Mouse (Mus musculus) intestine, embryonic 15.5 days (tissue): ENCODE data around the gene Asic3. TPM values are rescaled to one million over a fixed set of nuclear protein-coding genes. Genes with fewer than 3 reads are reported as not detected.

Experiments
- ATAC-seq: fragments of 200-750 bp; cut with Nextera tagmentation; 2 replicates; pipeline ENCODE4 v1.8.0; 2017; ENCODE audit warnings: moderate TSS enrichment, moderate library complexity
- H3K27ac ChIP-seq: fragments of 300-500 bp; sonication (generic); 2 replicates; pipeline ENCODE4 v1.5.1; 2015; ENCODE audit warnings: mild to moderate bottlenecking, inconsistent platforms
- H3K27me3 ChIP-seq: fragments of 300-500 bp; sonication (generic); replicated peaks from 2 replicates; pipeline ENCODE4 v1.6.1; 2015; ENCODE audit warnings: inconsistent platforms
- H3K36me3 ChIP-seq: fragments of 300-500 bp; sonication (generic); 2 replicates; pipeline ENCODE4 v1.6.1; 2015; ENCODE audit warnings: inconsistent platforms
- H3K4me1 ChIP-seq: fragments of 300-500 bp; sonication (generic); replicated peaks from 2 replicates; pipeline ENCODE4 v1.6.1; 2015; ENCODE audit warnings: inconsistent platforms
- H3K4me2 ChIP-seq: fragments of 300-500 bp; sonication (generic); replicated peaks from 2 replicates; pipeline ENCODE4 v1.6.1; 2015; ENCODE audit warnings: mild to moderate bottlenecking, inconsistent platforms
- H3K4me3 ChIP-seq: fragments of 300-500 bp; sonication (generic); replicated peaks from 2 replicates; pipeline ENCODE4 v1.5.1; 2015; ENCODE audit warnings: inconsistent platforms
- H3K9ac ChIP-seq: fragments of 300-500 bp; sonication (generic); 2 replicates; pipeline ENCODE4 v1.6.1; 2015; ENCODE audit warnings: inconsistent platforms
- H3K9me3 ChIP-seq: fragments of 300-500 bp; sonication (generic); 2 replicates; pipeline ENCODE4 v1.6.1; 2016; ENCODE audit warnings: inconsistent platforms
- WGBS: fragments of 180-500 bp; shearing (Covaris S2); methylation state at CpG from one replicate; pipeline ENCODE4 v1.1.7; 2015; 5-methylcytosine and 5-hydroxymethylcytosine counted together
- polyA plus RNA-seq: library from polyadenylated mRNA; unstranded; fragments of >200 nt; fragmentation: Nextera tagmentation; extraction: Ambion mirVana; gene quantifications from 2 replicates; pipeline ENCODE4 v1.2.1, GENCODE M21; 2015

The Asic3 gene
- polyA plus RNA-seq = 0.14 TPM in 1 of 2 replicates, not detected in the other

DNA sequence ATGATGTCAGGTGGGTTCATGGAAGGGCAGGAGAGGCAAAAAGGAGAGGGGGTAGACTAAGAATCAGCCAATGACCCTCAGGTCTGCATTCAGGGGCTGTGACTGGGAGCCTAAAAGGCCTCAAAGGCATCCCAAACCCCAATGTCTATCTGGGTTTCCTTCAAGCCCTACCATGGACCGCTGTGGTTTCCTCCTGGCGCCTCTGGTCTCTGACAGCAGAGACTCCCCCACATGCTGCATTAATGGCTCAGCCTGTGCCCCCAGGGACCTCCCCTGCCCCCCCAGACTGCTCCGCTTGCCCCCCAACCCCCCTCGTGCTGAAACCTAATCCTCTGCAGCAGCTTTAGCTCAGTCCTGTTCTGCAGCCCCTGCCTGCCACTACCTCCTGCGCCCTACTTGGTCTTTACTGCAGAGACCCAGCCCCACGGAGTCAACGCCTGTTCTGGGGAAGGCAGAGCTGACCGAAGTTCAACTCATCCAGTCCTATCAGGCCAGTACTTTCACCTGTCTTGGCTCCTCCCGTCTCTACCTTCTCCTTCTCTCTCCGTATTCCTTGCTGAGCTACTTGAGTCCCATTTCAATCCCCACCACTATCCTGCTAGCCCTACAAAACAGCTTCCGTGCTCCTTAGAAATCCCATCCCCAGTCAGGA, at the start of gene Asic3:
Gene Asic3 (plus strand): TSS at position 351 of the 652 bp plus-strand sequence.
- Histone ChIP-seq H3K4me2 (0 out of 2 replicates have a peak within 1 kb of the TSS, but pooled peaks have one; percentile 12), H3K4me3 (no peak within 1 kb of the TSS), H3K27ac (no peak within 1 kb of the TSS), H3K9me3 (no peaks in the 10 kb centered on the region), H3K4me1 (peaks cover 14% of the 10 kb centered on the region), H3K27me3 (no peaks in the 10 kb centered on the region), H3K36me3 (peaks cover 4% of the 10 kb centered on the region), H3K9ac (no peak within 1 kb of the TSS)
- 35% methylated on average over 11 of the region's 11 CpGs for WGBS
- peak; percentile 60 for ATAC-seq

DNA sequence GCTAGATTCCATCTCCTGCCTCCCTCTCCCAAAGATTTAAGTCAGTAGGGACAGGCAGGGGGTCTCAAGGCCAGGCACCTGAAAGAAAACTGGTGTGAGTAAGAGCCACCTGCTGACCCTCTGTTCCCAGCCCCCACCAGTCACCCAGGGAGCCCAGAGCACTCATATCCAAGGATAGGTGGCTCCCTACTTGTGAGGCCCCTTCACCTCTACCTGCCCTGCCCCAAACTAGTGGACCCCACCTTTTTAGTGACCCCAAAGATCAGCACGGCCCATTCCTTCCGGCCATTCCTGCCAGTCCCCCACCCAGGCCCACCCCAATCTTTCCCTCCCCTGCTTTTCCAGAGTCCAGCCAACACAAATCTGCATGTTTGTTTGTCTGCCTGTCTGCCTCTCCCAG, 49.7 kb upstream of the Asic3 start:
- H3K4me3 ChIP-seq = no peak overlapping the region
- H3K36me3 ChIP-seq = no peaks in the 10 kb centered on the region
- H3K9me3 ChIP-seq = no peaks in the 10 kb centered on the region
- H3K4me1 ChIP-seq = 0 out of 2 replicates have a peak, but pooled peaks cover 5% of the 10 kb centered on the region
- 65% methylated on average over 2 of the region's 2 CpGs for WGBS
- no peak overlapping the region for H3K4me2 ChIP-seq
- H3K9ac ChIP-seq = no peak overlapping the region
- ATAC-seq = no peak
- H3K27me3 ChIP-seq = no peaks in the 10 kb centered on the region
- H3K27ac ChIP-seq = no peak overlapping the region

DNA sequence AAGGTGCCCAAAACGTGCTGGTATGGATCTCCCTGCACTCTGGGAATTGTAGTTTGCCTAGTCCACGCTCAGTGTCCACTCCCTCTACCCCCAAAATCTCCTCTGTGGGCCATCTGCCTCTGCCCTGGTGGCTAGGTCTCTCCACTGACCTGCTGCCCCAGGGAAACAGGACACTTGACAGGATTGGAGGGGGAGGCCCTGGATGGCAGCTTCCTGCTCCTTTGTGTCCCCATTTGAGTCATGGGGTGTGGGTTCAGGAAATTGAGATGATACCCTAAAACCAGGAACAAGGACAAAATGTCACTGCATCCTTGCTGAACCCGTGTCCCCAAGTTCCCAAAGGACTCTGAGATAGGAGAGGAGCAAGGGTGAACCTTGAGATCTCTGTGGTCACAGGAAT, 49.1 kb upstream of the Asic3 start:
- H3K9me3 ChIP-seq = no peaks in the 10 kb centered on the region
- H3K27me3 ChIP-seq = no peaks in the 10 kb centered on the region
- no peaks in the 10 kb centered on the region for H3K36me3 ChIP-seq
- WGBS = 68% methylated on average over 3 of the region's 3 CpGs
- H3K27ac ChIP-seq = no peak overlapping the region
- ATAC-seq = no peak
- no peak overlapping the region for H3K9ac ChIP-seq
- H3K4me2 ChIP-seq = no peak overlapping the region
- 0 out of 2 replicates have a peak, but pooled peaks cover 5% of the 10 kb centered on the region for H3K4me1 ChIP-seq
- no peak overlapping the region for H3K4me3 ChIP-seq

DNA sequence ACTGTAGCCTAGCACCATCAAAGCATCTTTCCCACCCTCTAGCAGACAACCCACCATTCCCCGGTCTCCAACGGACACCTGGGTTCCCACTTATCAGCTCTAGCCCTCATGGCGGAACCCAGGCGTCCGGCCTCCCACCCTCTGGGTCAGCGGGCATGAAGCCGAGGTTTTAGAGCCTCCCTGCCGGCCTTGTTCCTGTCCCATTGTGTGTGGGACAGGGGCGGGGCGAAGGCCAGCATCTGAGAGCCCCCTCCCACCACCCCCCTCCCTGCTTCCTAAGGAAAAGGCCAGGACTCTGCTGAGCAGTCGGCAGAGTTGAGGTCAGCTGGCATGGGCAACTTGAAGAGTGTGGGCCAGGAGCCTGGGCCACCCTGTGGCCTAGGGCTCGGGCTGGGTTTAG, 48.7 kb upstream of the Asic3 start, which contains the start of gene Nos3:
Gene Nos3 (plus strand): TSS at position 303 of the 400 bp plus-strand sequence.
- Histone ChIP-seq H3K4me2 (0 out of 2 replicates have a peak within 1 kb of the TSS, but pooled peaks have one; percentile 5), H3K4me1 (0 out of 2 replicates have a peak, but pooled peaks cover 5% of the 10 kb centered on the region), H3K27ac (no peak within 1 kb of the TSS), H3K9me3 (no peaks in the 10 kb centered on the region), H3K27me3 (no peaks in the 10 kb centered on the region), H3K36me3 (no peaks in the 10 kb centered on the region), H3K9ac (no peak within 1 kb of the TSS), H3K4me3 (peak within 1 kb of the TSS; percentile 10; the same call in 1 of the 2 replicates)
- 64% methylated on average over 12 of the region's 12 CpGs for WGBS
- no peak for ATAC-seq

DNA sequence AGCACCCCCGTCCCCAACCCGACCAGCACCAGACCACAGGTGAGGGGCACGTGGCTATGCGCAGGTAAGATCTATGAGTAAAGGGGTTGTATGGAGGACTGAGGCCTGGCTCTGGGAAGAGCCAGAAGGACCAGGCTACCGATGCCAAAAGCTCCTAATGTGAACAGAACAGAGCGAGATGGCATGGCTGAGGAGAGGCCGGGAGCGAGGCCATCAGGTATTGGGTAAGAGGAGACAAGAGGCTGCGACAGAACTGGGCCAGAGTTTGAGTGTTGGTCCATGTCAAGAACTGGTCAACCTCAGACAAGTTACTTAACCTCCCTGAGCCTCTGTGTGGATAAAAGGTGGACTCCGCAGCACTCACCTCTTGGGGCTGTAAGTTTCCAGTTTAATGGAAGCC, 48.2 kb upstream of the Asic3 start:
- no peak overlapping the region for H3K4me2 ChIP-seq
- 80% methylated on average over 10 of the region's 10 CpGs for WGBS

DNA sequence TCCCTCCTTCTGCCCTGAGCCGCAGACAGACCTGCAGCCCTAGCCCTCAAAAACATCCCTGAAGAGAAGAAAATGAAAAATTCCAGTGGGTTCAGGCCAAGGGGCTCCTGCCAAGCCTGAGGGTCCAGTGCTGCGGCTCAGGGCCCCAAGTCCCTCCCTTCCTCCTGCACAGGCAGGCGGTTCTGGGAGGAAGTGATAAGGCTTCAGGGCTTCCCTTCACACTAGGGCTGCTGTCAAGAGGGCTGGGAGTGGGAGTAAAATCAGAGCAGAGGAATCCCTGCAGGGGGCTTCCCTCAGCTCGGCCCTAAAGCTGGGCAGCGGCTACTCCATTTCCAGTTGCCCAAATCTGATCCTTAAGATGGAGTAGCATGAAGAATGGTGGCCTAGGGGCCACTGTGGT, 47.7 kb upstream of the Asic3 start:
- 41% methylated on average over 5 of the region's 5 CpGs for WGBS
- no peak overlapping the region for H3K9ac ChIP-seq
- H3K4me2 ChIP-seq = 0 out of 2 replicates have a peak overlapping the region, but pooled peaks have one; percentile 5
- H3K9me3 ChIP-seq = no peaks in the 10 kb centered on the region
- peak overlapping the region; percentile 10; the same call in 1 of the 2 replicates for H3K4me3 ChIP-seq
- no peak overlapping the region for H3K27ac ChIP-seq
- ATAC-seq = no peak
- H3K4me1 ChIP-seq = 0 out of 2 replicates have a peak, but pooled peaks cover 5% of the 10 kb centered on the region
- H3K27me3 ChIP-seq = no peaks in the 10 kb centered on the region
- H3K36me3 ChIP-seq = no peaks in the 10 kb centered on the region

More for the DNA sequence above, 48.2 kb upstream of the Asic3 start:
- Histone ChIP-seq H3K9me3 (no peaks in the 10 kb centered on the region), H3K9ac (no peak overlapping the region), H3K27me3 (no peaks in the 10 kb centered on the region), H3K36me3 (no peaks in the 10 kb centered on the region), H3K4me1 (0 out of 2 replicates have a peak, but pooled peaks cover 5% of the 10 kb centered on the region), H3K27ac (no peak overlapping the region), H3K4me3 (no peak overlapping the region)
- ATAC-seq = no peak

DNA sequence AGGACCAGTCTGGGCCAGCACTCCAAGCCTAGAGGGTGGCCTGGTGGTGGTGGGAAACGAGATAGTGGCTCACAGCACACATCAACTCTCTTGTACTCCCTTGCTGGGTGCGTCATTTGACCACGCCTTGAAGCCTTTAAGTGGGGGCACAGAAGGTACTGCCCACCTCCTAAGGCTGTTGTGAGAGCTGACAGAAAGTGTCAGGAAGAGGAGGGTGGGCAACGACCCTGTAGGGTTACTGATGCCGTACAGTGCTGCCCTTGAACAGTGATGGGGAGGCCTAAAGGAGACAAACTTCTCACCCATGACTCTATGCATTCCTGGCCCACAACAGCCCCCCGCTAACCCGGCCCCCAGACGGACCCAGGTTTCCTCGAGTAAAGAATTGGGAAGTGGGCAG, 46.8 kb upstream of the Asic3 start:
- Histone ChIP-seq H3K4me3 (no peak overlapping the region), H3K27ac (no peak overlapping the region), H3K36me3 (no peaks in the 10 kb centered on the region), H3K9ac (no peak overlapping the region), H3K4me1 (no peaks in the 10 kb centered on the region), H3K9me3 (no peaks in the 10 kb centered on the region), H3K4me2 (no peak overlapping the region), H3K27me3 (no peaks in the 10 kb centered on the region)
- WGBS = 82% methylated on average over 9 of the region's 9 CpGs
- ATAC-seq = no peak

DNA sequence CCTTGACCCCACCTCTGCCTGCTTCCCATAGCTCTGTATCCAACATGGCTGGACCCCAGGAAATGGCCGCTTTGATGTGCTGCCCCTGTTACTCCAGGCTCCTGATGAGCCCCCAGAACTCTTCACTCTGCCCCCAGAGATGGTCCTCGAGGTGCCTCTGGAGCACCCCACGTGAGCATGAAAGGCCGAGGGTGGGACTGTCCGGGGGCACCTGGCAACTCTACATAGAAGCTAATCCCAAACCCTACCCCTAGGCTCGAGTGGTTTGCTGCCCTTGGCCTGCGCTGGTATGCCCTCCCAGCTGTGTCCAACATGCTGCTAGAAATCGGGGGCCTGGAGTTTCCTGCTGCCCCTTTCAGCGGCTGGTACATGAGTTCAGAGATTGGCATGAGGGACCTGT, 43.4 kb upstream of the Asic3 start:
- no peaks in the 10 kb centered on the region for H3K9me3 ChIP-seq
- ATAC-seq = no peak
- no peaks in the 10 kb centered on the region for H3K36me3 ChIP-seq
- H3K27ac ChIP-seq = no peak overlapping the region
- 85% methylated on average over 9 of the region's 9 CpGs for WGBS
- no peak overlapping the region for H3K9ac ChIP-seq
- H3K4me3 ChIP-seq = no peak overlapping the region
- H3K27me3 ChIP-seq = no peaks in the 10 kb centered on the region
- H3K4me1 ChIP-seq = peaks cover 3% of the 10 kb centered on the region; the same call in 1 of the 2 replicates
- H3K4me2 ChIP-seq = no peak overlapping the region

DNA sequence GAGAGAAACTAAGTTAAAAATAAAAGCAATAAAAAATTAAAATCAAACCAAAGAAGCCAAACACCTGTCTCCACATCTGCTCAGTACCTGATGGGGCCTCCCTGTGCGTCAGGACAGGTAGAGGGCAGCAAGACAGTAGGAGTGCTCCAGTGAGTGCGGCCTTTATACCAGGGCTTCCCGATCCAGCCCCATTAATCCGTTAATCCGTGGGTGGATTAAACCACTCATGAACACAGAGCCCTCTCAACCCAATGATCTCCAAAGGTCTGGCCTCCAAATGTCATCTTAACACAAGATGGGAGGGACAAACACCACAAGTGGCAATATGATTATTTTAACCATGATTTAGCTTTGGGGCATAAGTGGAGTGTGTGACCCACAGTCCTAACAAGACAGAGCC, 39.4 kb upstream of the Asic3 start:
- Histone ChIP-seq H3K36me3 (no peaks in the 10 kb centered on the region), H3K27ac (no peak overlapping the region), H3K4me3 (no peak overlapping the region), H3K4me1 (peaks cover 3% of the 10 kb centered on the region; the same call in 1 of the 2 replicates), H3K9me3 (no peaks in the 10 kb centered on the region), H3K27me3 (no peaks in the 10 kb centered on the region), H3K9ac (no peak overlapping the region), H3K4me2 (no peak overlapping the region)
- ATAC-seq = no peak
- WGBS = 79% methylated on average over 5 of the region's 5 CpGs

DNA sequence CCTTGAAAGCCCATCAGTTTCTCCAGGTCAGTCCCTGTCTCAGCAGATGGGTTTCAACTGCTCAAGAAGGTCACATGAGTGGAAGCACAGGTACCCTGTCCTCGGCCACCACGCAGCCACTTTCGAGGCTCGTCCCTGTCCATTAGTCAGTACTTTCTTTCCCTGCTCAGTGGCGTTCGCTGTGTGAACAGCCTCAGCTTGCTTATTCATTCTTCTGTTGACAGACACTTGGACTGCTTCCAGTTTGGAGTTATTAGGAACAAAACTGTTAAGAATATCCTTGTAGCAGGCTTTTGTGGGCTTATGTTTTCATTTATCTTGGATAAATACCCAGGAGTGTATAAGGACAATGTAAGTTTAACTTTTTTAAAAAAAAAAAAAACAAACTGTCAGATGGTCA, 39.0 kb upstream of the Asic3 start:
- no peaks in the 10 kb centered on the region for H3K27me3 ChIP-seq
- H3K4me3 ChIP-seq = no peak overlapping the region
- no peaks in the 10 kb centered on the region for H3K36me3 ChIP-seq
- WGBS = 36% methylated on average over 6 of the region's 6 CpGs
- ATAC-seq = no peak
- no peak overlapping the region for H3K27ac ChIP-seq
- H3K9ac ChIP-seq = no peak overlapping the region
- no peaks in the 10 kb centered on the region for H3K9me3 ChIP-seq
- H3K4me2 ChIP-seq = no peak overlapping the region
- peaks cover 3% of the 10 kb centered on the region; the same call in 1 of the 2 replicates for H3K4me1 ChIP-seq

DNA sequence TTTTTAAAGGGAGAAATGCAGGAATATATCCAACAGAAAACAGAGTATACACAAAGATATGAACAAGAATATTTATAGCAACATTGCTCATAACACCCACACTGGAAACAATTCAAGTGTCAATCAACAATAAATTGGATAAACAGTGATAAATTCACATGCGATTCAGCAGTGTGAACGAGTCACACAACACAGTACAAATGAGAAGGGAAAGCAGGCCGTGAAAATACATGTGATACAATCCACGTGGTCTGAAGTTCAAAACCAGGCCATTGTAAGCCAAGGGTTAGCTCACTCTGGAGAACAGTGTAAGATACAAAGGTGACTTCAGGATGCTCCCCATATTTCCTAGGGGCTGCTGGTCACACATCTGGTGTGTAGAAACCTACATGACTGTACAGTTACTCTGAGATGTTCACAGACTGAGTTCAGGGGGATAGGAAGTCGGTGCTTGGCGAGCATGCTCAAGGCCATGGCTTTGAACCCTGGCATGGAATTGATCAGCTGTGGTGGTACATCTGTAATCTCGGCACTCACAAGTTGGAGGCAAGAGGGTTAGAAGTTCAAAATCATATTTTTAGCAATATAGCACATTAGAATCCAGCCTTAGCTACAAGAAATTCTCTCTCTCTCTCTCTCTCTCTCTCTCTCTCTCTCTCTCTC, 38.4 kb upstream of the Asic3 start:
- ATAC-seq = no peak
- no peak overlapping the region for H3K4me3 ChIP-seq
- WGBS = 73% methylated on average over 7 of the region's 7 CpGs
- no peak overlapping the region for H3K27ac ChIP-seq
- no peak overlapping the region for H3K4me2 ChIP-seq
- peaks cover 3% of the 10 kb centered on the region; the same call in 1 of the 2 replicates for H3K4me1 ChIP-seq
- H3K27me3 ChIP-seq = no peaks in the 10 kb centered on the region
- H3K9ac ChIP-seq = no peak overlapping the region
- no peaks in the 10 kb centered on the region for H3K36me3 ChIP-seq
- no peaks in the 10 kb centered on the region for H3K9me3 ChIP-seq

DNA sequence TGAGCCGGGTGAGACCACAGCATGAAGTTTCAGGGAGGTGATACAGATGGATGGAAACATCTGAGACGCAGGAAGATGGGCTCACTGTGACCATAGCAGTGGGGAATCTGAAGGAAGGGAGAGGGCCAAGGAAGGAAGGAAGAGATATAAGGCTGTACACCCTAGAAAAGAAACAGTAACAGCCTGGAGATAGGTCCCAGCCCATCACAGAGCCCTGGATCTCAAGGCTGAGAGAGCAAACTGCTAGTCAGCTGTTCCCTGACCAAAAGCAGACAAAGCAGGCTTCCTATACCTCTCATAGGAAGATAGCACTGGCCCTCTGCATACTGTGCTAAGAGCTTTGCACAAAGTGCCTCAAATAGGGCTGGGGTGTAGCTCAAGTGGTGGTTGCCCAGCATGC, 34.5 kb upstream of the Asic3 start:
- Histone ChIP-seq H3K9ac (no peak overlapping the region), H3K4me2 (no peak overlapping the region), H3K27ac (no peak overlapping the region), H3K9me3 (no peaks in the 10 kb centered on the region), H3K36me3 (no peaks in the 10 kb centered on the region), H3K4me1 (peaks cover 7% of the 10 kb centered on the region), H3K27me3 (no peaks in the 10 kb centered on the region), H3K4me3 (no peak overlapping the region)
- ATAC-seq = no peak
- WGBS = 78% methylated on average over 2 of the region's 2 CpGs
